Mouse (Mus musculus): ENCODE measurements around the gene Cfap45. TPM values are rescaled to one million over a fixed set of nuclear protein-coding genes. Genes with fewer than 3 reads are reported as not detected.

Cfap45 gene
- polyA plus RNA-seq, 1 experiment from 2014 or later = 0.40 TPM

GRCm38 (mm10) chr1:172489585-172490250 is 30.9 kb upstream of the Cfap45 start:
- whole genome bisulfite sequencing (ENCODE audit: insufficient replicate concordance) = 43% methylated on average over 12 of the region's 12 CpGs
- Histone ChIP-seq H3K4me2 (ENCODE audit: low read depth, low read length) (no peak overlapping the region; the same call in 1 of the 2 replicates), H3K27ac (ENCODE audit: low read length) (no peak overlapping the region), H3K36me3 (ENCODE audit: control insufficient read depth, insufficient read depth) (no peaks in the 10 kb centered on the region), H3K4me1 (ENCODE audit: control insufficient read depth, low read depth, low read length) (peaks cover 3% of the 10 kb centered on the region; the same call in 1 of the 2 replicates), H3K27me3 (ENCODE audit: control insufficient read depth, insufficient read depth, low read depth, low read length) (no peaks in the 10 kb centered on the region), H3K4me3 (ENCODE audit: low read depth, low read length) (no peak overlapping the region), H3K9me3 (replicated peaks; ENCODE audit: control insufficient read depth, low read length) (no peaks in the 10 kb centered on the region), H3K9ac (ENCODE audit: low read depth, low read length) (no peak overlapping the region)
- ATAC-seq (ENCODE audit: low read depth) = 0 out of 2 replicates have a peak, but pooled peaks have one; percentile 3

- Histone ChIP-seq H3K27me3 (ENCODE audit: control insufficient read depth, insufficient read depth, low read depth, low read length) (no peaks in the 10 kb centered on the region), H3K36me3 (ENCODE audit: control insufficient read depth, insufficient read depth) (no peaks in the 10 kb centered on the region), H3K9ac (ENCODE audit: low read depth, low read length) (no peak overlapping the region), H3K4me3 (ENCODE audit: low read depth, low read length) (peak overlapping the region; percentile 7; the same call in 1 of the 2 replicates), H3K4me1 (ENCODE audit: control insufficient read depth, low read depth, low read length) (peaks cover 3% of the 10 kb centered on the region; the same call in 1 of the 2 replicates), H3K4me2 (ENCODE audit: low read depth, low read length) (peak overlapping the region; percentile 34), H3K27ac (ENCODE audit: low read length) (no peak overlapping the region), H3K9me3 (replicated peaks; ENCODE audit: control insufficient read depth, low read length) (no peaks in the 10 kb centered on the region)
- 12% methylated on average over 10 of the region's 10 CpGs for WGBS (ENCODE audit: insufficient replicate concordance)
- peak; percentile 23 for ATAC-seq (ENCODE audit: low read depth)
These were observed 30.3 kb upstream of the Cfap45 start for GRCm38 (mm10) chr1:172490261-172490661.

- no peak overlapping the region for H3K4me3 ChIP-seq (ENCODE audit: low read depth, low read length)
- H3K27ac ChIP-seq (ENCODE audit: low read length) = no peak overlapping the region
- no peak for ATAC-seq (ENCODE audit: low read depth)
- no peaks in the 10 kb centered on the region for H3K9me3 ChIP-seq (replicated peaks; ENCODE audit: control insufficient read depth, low read length)
- no peaks in the 10 kb centered on the region for H3K27me3 ChIP-seq (ENCODE audit: control insufficient read depth, insufficient read depth, low read depth, low read length)
- no peak overlapping the region for H3K4me2 ChIP-seq (ENCODE audit: low read depth, low read length)
- no peak overlapping the region for H3K9ac ChIP-seq (ENCODE audit: low read depth, low read length)
- no peaks in the 10 kb centered on the region for H3K36me3 ChIP-seq (ENCODE audit: control insufficient read depth, insufficient read depth)
- WGBS (ENCODE audit: insufficient replicate concordance) = 77% methylated on average over 8 of the region's 8 CpGs
- peaks cover 3% of the 10 kb centered on the region; the same call in 1 of the 2 replicates for H3K4me1 ChIP-seq (ENCODE audit: control insufficient read depth, low read depth, low read length)
These were observed 28.6 kb upstream of the Cfap45 start for GRCm38 (mm10) chr1:172492047-172492446.

DNA sequence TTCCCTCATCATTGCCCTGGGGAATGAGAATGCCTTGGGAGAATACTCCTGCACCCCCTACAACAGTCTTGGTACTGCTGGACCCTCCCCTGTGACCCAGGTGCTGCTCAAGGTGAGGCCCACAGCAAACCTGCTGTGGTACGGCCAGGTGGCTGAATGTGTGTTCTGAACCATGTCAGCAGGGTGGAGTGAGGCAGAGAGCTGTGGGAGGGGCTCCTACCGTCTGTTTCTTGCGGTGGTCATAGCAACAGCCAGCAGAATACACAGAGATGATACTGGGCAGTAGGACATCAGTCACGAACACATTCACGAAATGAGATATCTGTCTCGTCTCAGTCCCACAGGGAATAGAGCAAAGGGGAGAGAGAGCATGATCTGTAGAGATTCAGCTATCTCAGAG is 27.1 kb upstream of the Cfap45 start:
- WGBS (ENCODE audit: insufficient replicate concordance) = 33% methylated on average over 6 of the region's 6 CpGs
- Histone ChIP-seq H3K27ac (ENCODE audit: low read length) (no peak overlapping the region), H3K9ac (ENCODE audit: low read depth, low read length) (no peak overlapping the region), H3K27me3 (ENCODE audit: control insufficient read depth, insufficient read depth, low read depth, low read length) (no peaks in the 10 kb centered on the region), H3K4me1 (ENCODE audit: control insufficient read depth, low read depth, low read length) (peaks cover 3% of the 10 kb centered on the region; the same call in 1 of the 2 replicates), H3K36me3 (ENCODE audit: control insufficient read depth, insufficient read depth) (no peaks in the 10 kb centered on the region), H3K4me2 (ENCODE audit: low read depth, low read length) (no peak overlapping the region), H3K9me3 (replicated peaks; ENCODE audit: control insufficient read depth, low read length) (no peaks in the 10 kb centered on the region), H3K4me3 (ENCODE audit: low read depth, low read length) (no peak overlapping the region)
- ATAC-seq (ENCODE audit: low read depth) = no peak

- Histone ChIP-seq H3K36me3 (ENCODE audit: control insufficient read depth, insufficient read depth) (no peaks in the 10 kb centered on the region), H3K27ac (ENCODE audit: low read length) (no peak overlapping the region), H3K9ac (ENCODE audit: low read depth, low read length) (no peak overlapping the region), H3K4me3 (ENCODE audit: low read depth, low read length) (no peak overlapping the region), H3K27me3 (ENCODE audit: control insufficient read depth, insufficient read depth, low read depth, low read length) (peaks cover 3% of the 10 kb centered on the region), H3K4me2 (ENCODE audit: low read depth, low read length) (no peak overlapping the region), H3K9me3 (replicated peaks; ENCODE audit: control insufficient read depth, low read length) (no peaks in the 10 kb centered on the region), H3K4me1 (ENCODE audit: control insufficient read depth, low read depth, low read length) (peaks cover 6% of the 10 kb centered on the region; the same call in 1 of the 2 replicates)
- ATAC-seq (ENCODE audit: low read depth) = no peak
- WGBS (ENCODE audit: insufficient replicate concordance) = 75% methylated on average over 17 of the region's 17 CpGs
These were observed 24.6 kb upstream of the Cfap45 start for GRCm38 (mm10) chr1:172496030-172496429.

DNA sequence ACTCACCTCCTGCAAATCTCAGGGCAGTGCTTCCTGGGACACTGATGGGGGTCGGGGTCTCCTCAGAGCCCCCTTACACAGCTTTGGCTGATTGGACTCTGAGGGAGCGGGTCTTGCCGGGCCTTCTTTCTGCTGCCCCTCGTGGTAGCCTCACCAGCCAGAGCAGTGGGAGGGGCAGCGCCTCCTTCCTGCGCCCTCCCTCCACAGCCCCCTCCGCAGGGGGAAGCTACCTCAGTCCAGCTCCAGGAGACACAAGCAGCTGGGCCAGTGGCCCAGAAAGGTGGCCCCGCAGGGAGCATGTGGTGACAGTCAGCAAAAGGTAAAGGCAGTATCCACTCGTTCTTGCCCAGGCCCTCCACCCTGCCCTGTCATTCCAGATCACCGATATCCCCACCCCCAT is 23.2 kb upstream of the Cfap45 start:
- no peak overlapping the region for H3K27ac ChIP-seq (ENCODE audit: low read length)
- peaks cover 13% of the 10 kb centered on the region for H3K4me1 ChIP-seq (ENCODE audit: control insufficient read depth, low read depth, low read length)
- H3K9me3 ChIP-seq (replicated peaks; ENCODE audit: control insufficient read depth, low read length) = no peaks in the 10 kb centered on the region
- no peak overlapping the region for H3K9ac ChIP-seq (ENCODE audit: low read depth, low read length)
- peaks cover 4% of the 10 kb centered on the region for H3K27me3 ChIP-seq (ENCODE audit: control insufficient read depth, insufficient read depth, low read depth, low read length)
- H3K4me3 ChIP-seq (ENCODE audit: low read depth, low read length) = no peak overlapping the region
- 36% methylated on average over 10 of the region's 10 CpGs for WGBS (ENCODE audit: insufficient replicate concordance)
- no peaks in the 10 kb centered on the region for H3K36me3 ChIP-seq (ENCODE audit: control insufficient read depth, insufficient read depth)
- no peak overlapping the region for H3K4me2 ChIP-seq (ENCODE audit: low read depth, low read length)
- ATAC-seq (ENCODE audit: low read depth) = no peak

DNA sequence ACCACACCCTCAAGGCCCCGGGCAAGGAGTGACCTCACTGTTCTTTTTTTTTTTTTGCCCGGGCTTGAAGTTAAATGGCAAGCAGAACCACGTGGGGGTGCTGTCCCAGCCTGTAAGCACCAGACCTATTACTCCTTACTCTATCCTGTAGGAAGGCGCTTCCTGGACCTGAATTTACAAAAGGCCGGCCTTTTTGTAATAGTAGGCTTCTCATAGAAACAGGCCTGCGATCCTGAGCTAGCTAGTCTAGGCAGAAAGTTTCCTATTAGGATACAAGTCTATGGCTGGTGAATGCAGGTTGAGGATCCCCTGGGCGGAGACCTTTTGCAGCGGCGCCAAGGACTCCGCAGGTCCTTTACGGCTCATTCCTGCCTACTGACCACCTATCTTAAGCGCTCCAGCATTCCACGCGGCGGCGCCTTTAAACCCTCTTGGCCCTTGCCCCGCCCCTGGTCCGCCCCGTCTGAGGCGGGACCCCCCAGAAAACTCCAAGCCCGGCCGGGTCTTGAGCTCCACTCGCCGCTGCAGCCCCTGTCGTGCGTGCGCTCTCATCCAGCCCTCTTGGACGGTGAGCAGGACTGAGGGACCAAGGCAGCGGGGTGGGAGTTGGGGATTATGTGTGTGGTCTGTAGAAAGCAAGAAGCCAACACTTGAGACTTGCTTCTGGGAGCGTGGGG is 20.7 kb upstream of the Cfap45 start, which contains the start of gene Tagln2:
Gene Tagln2, plus strand, starts transcription at position 283 of the 677 bp plus-strand sequence.
- Histone ChIP-seq H3K27me3 (ENCODE audit: control insufficient read depth, insufficient read depth, low read depth, low read length) (peaks cover 4% of the 10 kb centered on the region), H3K36me3 (ENCODE audit: control insufficient read depth, insufficient read depth) (no peaks in the 10 kb centered on the region; the same call in 1 of the 2 replicates), H3K9ac (ENCODE audit: low read depth, low read length) (peak within 1 kb of the TSS; percentile 60), H3K27ac (ENCODE audit: low read length) (peak within 1 kb of the TSS; percentile 77), H3K4me2 (ENCODE audit: low read depth, low read length) (peak within 1 kb of the TSS; percentile 64), H3K4me3 (ENCODE audit: low read depth, low read length) (peak within 1 kb of the TSS; percentile 67), H3K4me1 (ENCODE audit: control insufficient read depth, low read depth, low read length) (peaks cover 27% of the 10 kb centered on the region), H3K9me3 (replicated peaks; ENCODE audit: control insufficient read depth, low read length) (no peaks in the 10 kb centered on the region)
- peak; percentile 61 for ATAC-seq (ENCODE audit: low read depth)
- 2% methylated on average over 30 of the region's 30 CpGs for WGBS (ENCODE audit: insufficient replicate concordance)

DNA sequence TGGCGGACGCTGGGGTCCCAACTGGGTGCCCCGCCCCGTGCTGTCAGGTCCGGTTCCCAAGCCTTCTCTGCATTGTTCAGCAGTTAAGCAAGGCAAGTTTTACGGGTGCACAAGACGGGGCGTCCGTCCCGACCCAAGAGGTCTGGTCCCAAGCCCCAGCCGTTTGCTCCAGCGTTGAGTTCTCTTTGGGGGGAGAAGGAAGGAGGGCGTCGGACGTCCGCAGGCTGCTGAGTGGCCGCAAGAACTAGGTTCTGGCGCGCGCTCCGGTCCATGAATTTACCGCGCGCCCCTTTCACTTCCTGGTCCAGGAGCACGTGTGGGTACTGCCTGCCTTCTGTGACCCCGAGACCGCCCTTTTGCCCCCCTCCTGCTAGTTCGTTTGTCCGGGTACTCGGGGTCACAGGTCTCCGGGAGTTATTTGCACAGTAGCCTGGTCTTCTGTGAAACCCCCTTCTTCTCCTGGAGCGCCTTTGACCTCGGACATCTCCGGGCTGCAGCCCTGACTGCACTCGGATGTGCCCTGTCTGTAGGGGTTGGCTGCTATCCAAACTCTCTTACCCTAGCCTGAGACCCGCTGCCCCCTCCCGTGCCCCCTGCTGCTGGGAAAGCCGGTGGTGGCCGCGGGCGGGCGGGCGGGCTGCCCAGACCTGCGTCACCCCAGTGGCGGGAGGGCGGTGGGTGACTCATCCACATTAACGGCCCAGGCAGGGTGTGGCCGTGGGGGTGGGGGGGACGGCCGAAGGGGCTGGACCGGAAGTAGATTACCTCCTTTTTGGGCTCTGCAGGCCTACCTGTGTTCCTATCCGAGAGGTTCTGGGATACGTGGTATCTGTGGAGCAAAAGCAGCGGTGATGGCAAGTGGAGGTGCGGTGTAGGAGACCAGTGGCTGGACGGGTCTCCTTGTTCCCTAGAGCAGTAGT is 19.9 kb upstream of the Cfap45 start:
- Histone ChIP-seq H3K27me3 (ENCODE audit: control insufficient read depth, insufficient read depth, low read depth, low read length) (peaks cover 4% of the 10 kb centered on the region), H3K4me3 (ENCODE audit: low read depth, low read length) (peak overlapping the region; percentile 67), H3K36me3 (ENCODE audit: control insufficient read depth, insufficient read depth) (peaks cover 6% of the 10 kb centered on the region), H3K9ac (ENCODE audit: low read depth, low read length) (peak overlapping the region; percentile 60), H3K4me1 (ENCODE audit: control insufficient read depth, low read depth, low read length) (peaks cover 27% of the 10 kb centered on the region), H3K9me3 (replicated peaks; ENCODE audit: control insufficient read depth, low read length) (no peaks in the 10 kb centered on the region), H3K27ac (ENCODE audit: low read length) (peak overlapping the region; percentile 77), H3K4me2 (ENCODE audit: low read depth, low read length) (peak overlapping the region; percentile 64)
- ATAC-seq (ENCODE audit: low read depth) = peak; percentile 62
- WGBS (ENCODE audit: insufficient replicate concordance) = under 1% methylated on average over 56 of the region's 56 CpGs
